Mouse (Mus musculus) liver, adult 2 months (tissue): ENCODE measurements around the gene Galnt4. TPM values are rescaled to one million over a fixed set of nuclear protein-coding genes. Genes with fewer than 3 reads are reported as not detected.

ENCODE experiments used
- DNase-seq: peaks from one replicate; pipeline ENCODE4 v3.0.0-alpha.2; 2011; ENCODE audit warnings: low read depth, low spot score; ENCODE audit errors: extremely low read depth
- H3K27ac ChIP-seq: fragments of 200-500 bp; replicated peaks from 2 replicates; pipeline ENCODE4 v1.5.1; 2012; ENCODE audit warnings: low read depth, mild to moderate bottlenecking, control low read depth, inconsistent platforms, low read length; ENCODE audit not compliant: insufficient read depth
- H3K27me3 ChIP-seq: fragments of 200-500 bp; 2 replicates; pipeline ENCODE4 v1.6.1; 2012; ENCODE audit warnings: mild to moderate bottlenecking, moderate library complexity, low read length, inconsistent platforms; ENCODE audit not compliant: control insufficient read depth, insufficient read depth
- H3K36me3 ChIP-seq: fragments of 200-500 bp; 2 replicates; pipeline ENCODE4 v1.6.1; 2012; ENCODE audit warnings: low read length, inconsistent platforms; ENCODE audit not compliant: control insufficient read depth, insufficient read depth
- H3K4me1 ChIP-seq: fragments of 200-500 bp; 2 replicates; pipeline ENCODE4 v1.6.1; 2011; ENCODE audit warnings: low read length; ENCODE audit not compliant: control insufficient read depth, insufficient read depth
- H3K4me3 ChIP-seq: fragments of 200-500 bp; 2 replicates; pipeline ENCODE4 v1.5.1; 2011; ENCODE audit warnings: low read depth, mild to moderate bottlenecking, control low read depth, low read length, moderate library complexity; ENCODE audit not compliant: insufficient read depth
- H3K79me2 ChIP-seq: fragments of 200-500 bp; 2 replicates; pipeline ENCODE4 v1.6.1; 2012; ENCODE audit warnings: inconsistent platforms, mild to moderate bottlenecking, low read length, moderate library complexity; ENCODE audit not compliant: control insufficient read depth, insufficient read depth
- H3K9ac ChIP-seq: fragments of 200-500 bp; 2 replicates; pipeline ENCODE4 v1.6.1; 2012; ENCODE audit warnings: low read depth, mild to moderate bottlenecking, control low read depth, inconsistent platforms, low read length
- CTCF ChIP-seq: fragments of 200-500 bp; IDR thresholded peaks from 2 replicates; pipeline ENCODE4 v1.5.1; 2011; ENCODE audit warnings: low read depth, low read length, control low read depth
- POLR2A ChIP-seq: fragments of 200-500 bp; IDR thresholded peaks from 2 replicates; pipeline ENCODE4 v1.6.1; 2011; ENCODE audit warnings: low read length, control low read depth; ENCODE audit not compliant: insufficient read depth; ENCODE audit errors: extremely low read depth
- WGBS: fragments of 180-500 bp; shearing (Covaris S2); methylation state at CpG from one replicate; pipeline ENCODE4 v1.1.7; 2018; 5-methylcytosine and 5-hydroxymethylcytosine counted together
- polyA plus RNA-seq: library from polyadenylated mRNA; depleted of rRNA; stranded (reverse); fragments of >200 nt; gene quantifications from 2 replicates; pipeline ENCODE4 v1.2.3, GENCODE M21; 2012
- total RNA-seq: library from RNA; depleted of rRNA; stranded (reverse); fragments of >200 nt; gene quantifications from 2 replicates; pipeline ENCODE4 v1.2.3, GENCODE M21; 2014

The Galnt4 gene
- total and polyA plus RNA-seq, 2 experiments: 1.0 to 6.9 TPM

DNA sequence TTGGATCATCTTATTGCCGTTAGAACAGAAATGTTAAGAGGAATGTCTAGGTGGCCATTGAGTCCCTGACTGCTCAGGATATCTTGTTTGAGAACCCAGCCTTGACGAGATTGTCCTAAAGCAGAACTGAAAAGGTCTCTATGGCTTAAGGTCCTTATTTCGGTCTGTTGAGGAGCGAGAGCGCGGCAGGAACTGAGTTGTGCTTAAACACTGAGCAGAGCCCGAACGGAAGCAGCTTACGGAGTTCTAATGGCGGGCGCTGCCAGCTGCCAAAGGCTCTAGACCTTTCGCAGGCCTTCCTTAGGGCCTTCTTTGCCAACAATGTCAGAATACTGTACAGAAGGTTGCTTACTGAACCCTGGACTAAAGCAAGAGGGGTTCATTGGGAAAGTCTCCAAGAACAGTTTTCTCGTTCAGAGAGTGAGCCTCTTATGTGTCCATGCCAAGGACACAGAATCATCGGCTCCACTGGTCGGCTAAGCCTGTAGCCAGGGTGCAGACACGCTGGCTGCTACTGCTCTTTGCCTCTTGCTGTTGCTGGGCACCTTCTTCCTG lies 25.4 kb downstream of the Galnt4 start:
- TF ChIP-seq POLR2A (no peak), CTCF (no peak)
- Histone ChIP-seq H3K27ac (no peak overlapping the region), H3K9ac (no peak overlapping the region), H3K4me3 (no peak overlapping the region), H3K4me1 (no peaks in the 10 kb centered on the region), H3K27me3 (no peaks in the 10 kb centered on the region), H3K36me3 (peaks cover 2% of the 10 kb centered on the region; the same call in 1 of the 2 replicates), H3K79me2 (no peaks in the 10 kb centered on the region)
- no peak for DNase-seq
- 92% methylated on average over 16 of the region's 16 CpGs for WGBS

- H3K4me1 ChIP-seq: no peaks in the 10 kb centered on the region
- H3K79me2 ChIP-seq: no peaks in the 10 kb centered on the region
- no peaks in the 10 kb centered on the region for H3K27me3 ChIP-seq
- no peaks in the 10 kb centered on the region for H3K36me3 ChIP-seq
- no peak overlapping the region for H3K9ac ChIP-seq
- WGBS: 63% methylated on average over 5 of the region's 5 CpGs
- no peak overlapping the region for H3K27ac ChIP-seq
- TF ChIP-seq CTCF: no peak
- TF ChIP-seq POLR2A: no peak
- no peak for DNase-seq
- no peak overlapping the region for H3K4me3 ChIP-seq
These were observed 28.4 kb downstream of the Galnt4 start for GRCm38 (mm10) chr10:99136337-99136736.

DNA sequence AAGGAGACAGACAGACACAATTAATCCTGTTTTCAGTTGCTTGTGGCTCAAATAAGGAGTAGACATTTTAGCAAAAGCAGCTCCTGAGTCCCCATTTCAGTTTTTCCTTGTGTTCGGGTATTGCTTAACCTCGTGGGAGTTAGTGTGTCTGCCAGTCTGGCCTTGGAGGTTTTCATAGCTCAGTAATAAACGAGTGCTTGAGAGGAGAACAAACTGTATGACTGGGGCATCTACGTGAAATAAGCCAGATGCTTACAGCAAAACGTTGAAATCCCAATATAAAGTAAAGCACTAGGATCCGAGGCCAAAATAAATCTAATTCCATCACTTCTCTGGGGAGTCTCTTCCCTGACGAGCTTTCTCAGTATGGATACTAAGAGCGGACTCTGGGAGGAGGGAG lies 37.7 kb downstream of the Galnt4 start:
- no peaks in the 10 kb centered on the region for H3K27me3 ChIP-seq
- peaks cover 8% of the 10 kb centered on the region; the same call in 1 of the 2 replicates for H3K4me1 ChIP-seq
- no peaks in the 10 kb centered on the region for H3K79me2 ChIP-seq
- H3K36me3 ChIP-seq: no peaks in the 10 kb centered on the region
- no peak overlapping the region for H3K27ac ChIP-seq
- DNase-seq: no peak
- TF ChIP-seq POLR2A (no peak), CTCF (no peak)
- H3K4me3 ChIP-seq: no peak overlapping the region
- WGBS: 90% methylated on average over 8 of the region's 8 CpGs
- H3K9ac ChIP-seq: no peak overlapping the region

DNA sequence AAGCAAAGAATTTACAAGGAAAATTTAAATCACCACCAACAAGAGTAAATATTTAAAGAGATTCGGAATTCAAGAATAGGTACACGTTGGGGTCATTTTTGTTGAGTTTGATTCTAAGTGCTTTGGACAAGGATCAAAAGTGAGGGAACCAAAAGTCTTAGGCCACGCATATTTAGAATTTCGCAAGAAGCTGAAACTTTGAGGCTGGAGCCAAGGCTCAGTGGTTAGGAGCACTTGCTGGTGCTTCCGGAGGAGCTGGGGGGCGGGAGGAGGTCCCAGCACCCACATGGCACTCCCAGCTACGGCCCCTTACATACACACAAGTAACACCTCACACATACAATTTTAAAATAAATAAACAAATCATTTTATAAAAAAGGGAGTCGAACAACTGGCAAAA lies 38.6 kb downstream of the Galnt4 start:
- Histone ChIP-seq H3K4me1 (peaks cover 9% of the 10 kb centered on the region; the same call in 1 of the 2 replicates), H3K4me3 (no peak overlapping the region), H3K27me3 (no peaks in the 10 kb centered on the region), H3K9ac (no peak overlapping the region), H3K36me3 (no peaks in the 10 kb centered on the region), H3K27ac (no peak overlapping the region), H3K79me2 (no peaks in the 10 kb centered on the region)
- TF ChIP-seq CTCF (no peak), POLR2A (no peak)
- WGBS: 59% methylated on average over 8 of the region's 8 CpGs
- DNase-seq: peak; percentile 70

DNA sequence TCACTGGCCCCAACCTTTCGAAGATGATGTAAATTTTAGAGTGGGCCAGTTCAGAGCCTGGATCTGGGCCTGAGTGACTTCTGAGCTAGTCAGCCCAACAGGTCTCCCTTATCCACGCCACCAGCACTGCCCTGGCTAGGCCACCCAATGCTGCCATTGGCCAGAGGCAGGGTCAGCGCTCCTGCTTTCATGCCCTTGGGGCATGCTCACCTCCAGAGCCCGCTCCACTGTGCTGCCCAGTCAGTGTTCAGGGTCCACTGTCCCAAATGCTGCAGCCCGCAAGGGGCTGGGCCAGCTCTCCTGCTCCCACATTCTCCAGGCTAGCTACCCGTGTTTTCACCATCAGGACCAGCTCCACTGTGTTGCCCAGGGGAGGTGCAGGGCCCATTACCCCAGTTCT lies 42.1 kb downstream of the Galnt4 start:
- no peaks in the 10 kb centered on the region for H3K79me2 ChIP-seq
- DNase-seq: peak; percentile 71
- no peak for TF ChIP-seq CTCF
- no peak for TF ChIP-seq POLR2A
- peak overlapping the region; percentile 28 for H3K27ac ChIP-seq
- H3K27me3 ChIP-seq: no peaks in the 10 kb centered on the region
- no peak overlapping the region for H3K9ac ChIP-seq
- peaks cover 12% of the 10 kb centered on the region; the same call in 1 of the 2 replicates for H3K4me1 ChIP-seq
- 72% methylated on average over 6 of the region's 6 CpGs for WGBS
- no peaks in the 10 kb centered on the region for H3K36me3 ChIP-seq
- no peak overlapping the region for H3K4me3 ChIP-seq

DNA sequence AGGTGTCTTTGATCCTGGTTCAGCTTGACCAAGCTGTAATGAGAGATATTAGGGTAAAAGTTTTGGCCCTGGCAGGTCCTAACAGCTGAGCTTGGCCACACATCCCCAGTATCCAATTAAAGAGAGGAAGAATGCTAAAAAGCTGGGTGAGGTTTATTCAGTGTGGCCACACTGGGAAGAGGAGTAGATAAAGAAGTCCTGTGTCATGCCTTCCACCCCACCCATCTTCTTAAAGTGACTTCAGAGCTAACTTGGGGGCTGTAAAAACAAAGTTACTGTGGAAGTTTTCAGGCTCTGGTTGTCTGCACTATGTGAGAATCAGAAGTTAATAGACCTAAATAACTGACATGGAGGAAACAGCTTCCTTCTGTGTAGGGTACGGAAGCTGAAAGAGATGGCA lies 43.6 kb downstream of the Galnt4 start:
- no peaks in the 10 kb centered on the region for H3K79me2 ChIP-seq
- WGBS: 88% methylated on average over 1 of the region's 1 CpGs
- H3K27me3 ChIP-seq: no peaks in the 10 kb centered on the region
- H3K9ac ChIP-seq: no peak overlapping the region
- H3K4me3 ChIP-seq: no peak overlapping the region
- no peaks in the 10 kb centered on the region for H3K36me3 ChIP-seq
- no peak for DNase-seq
- no peak for TF ChIP-seq CTCF
- TF ChIP-seq POLR2A: no peak
- H3K27ac ChIP-seq: no peak overlapping the region
- peaks cover 12% of the 10 kb centered on the region; the same call in 1 of the 2 replicates for H3K4me1 ChIP-seq
